Mouse (Mus musculus): ENCODE results near the gene Rpf1. TPM values are rescaled to one million over a fixed set of nuclear protein-coding genes. Genes with fewer than 3 reads are reported as not detected.

Rpf1 gene
- total and polyA plus RNA-seq, 2 experiments from 2014 or later: 22.0 to 26.2 TPM

- 78% methylated on average over 7 of the region's 7 CpGs for WGBS
- H3K4me3 ChIP-seq (ENCODE audit: low read depth, low read length): no peak overlapping the region
- H3K9ac ChIP-seq (replicated peaks; ENCODE audit: low read length, poor library complexity, severe bottlenecking): no peak overlapping the region
- no peaks in the 10 kb centered on the region for H3K27me3 ChIP-seq (ENCODE audit: insufficient read depth, low read length)
- DNase-seq (ENCODE audit: low spot score): no peak
- no peaks in the 10 kb centered on the region for H3K9me3 ChIP-seq (ENCODE audit: low read length)
- no peaks in the 10 kb centered on the region for H3K36me3 ChIP-seq (ENCODE audit: insufficient read depth, low read length)
- H3K27ac ChIP-seq (ENCODE audit: low read depth, low read length): no peak overlapping the region
- no peaks in the 10 kb centered on the region for H3K4me1 ChIP-seq (ENCODE audit: insufficient read depth, low read length)
- no peak overlapping the region for H3K4me2 ChIP-seq (ENCODE audit: low read depth, low read length, poor library complexity, severe bottlenecking)
- no peak for ATAC-seq (ENCODE audit: low FRiP score)
- no peak for TF ChIP-seq CTCF (IDR thresholded peaks at IDR 0.05)
Observed at GRCm38 (mm10) chr3:146554816-146555215, 33.6 kb upstream of the Rpf1 start.

DNA sequence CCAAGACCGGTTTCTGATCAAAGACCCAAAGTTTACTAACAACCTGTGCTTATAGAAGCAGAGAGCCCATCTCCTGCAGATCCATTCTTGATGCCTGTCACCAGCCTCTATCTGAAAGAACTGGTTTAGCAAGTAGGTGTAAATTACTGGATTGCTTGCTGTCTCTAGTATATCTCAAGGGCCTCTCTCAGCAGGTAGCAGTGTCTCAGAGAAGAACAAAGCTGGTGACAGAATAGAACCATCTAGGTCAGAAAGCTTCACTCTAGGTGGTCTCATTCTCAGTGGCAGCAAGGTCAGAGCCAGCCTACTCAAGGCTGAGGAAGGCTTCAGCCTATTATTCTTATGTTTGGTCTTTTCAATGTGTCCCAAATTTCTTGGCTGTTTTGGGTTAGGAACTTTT, 22.4 kb upstream of the Rpf1 start:
- DNase-seq (ENCODE audit: low spot score): no peak
- TF ChIP-seq CTCF (IDR thresholded peaks at IDR 0.05): no peak
- 48% methylated on average over 1 of the region's 1 CpGs for WGBS
- H3K9me3 ChIP-seq (ENCODE audit: low read length): no peaks in the 10 kb centered on the region
- H3K27ac ChIP-seq (ENCODE audit: low read depth, low read length): no peak overlapping the region
- no peaks in the 10 kb centered on the region for H3K4me1 ChIP-seq (ENCODE audit: insufficient read depth, low read length)
- H3K4me2 ChIP-seq (ENCODE audit: low read depth, low read length, poor library complexity, severe bottlenecking): no peak overlapping the region
- no peak overlapping the region for H3K9ac ChIP-seq (replicated peaks; ENCODE audit: low read length, poor library complexity, severe bottlenecking)
- H3K4me3 ChIP-seq (ENCODE audit: low read depth, low read length): no peak overlapping the region
- H3K27me3 ChIP-seq (ENCODE audit: insufficient read depth, low read length): no peaks in the 10 kb centered on the region
- H3K36me3 ChIP-seq (ENCODE audit: insufficient read depth, low read length): no peaks in the 10 kb centered on the region
- no peak for ATAC-seq (ENCODE audit: low FRiP score)

DNA sequence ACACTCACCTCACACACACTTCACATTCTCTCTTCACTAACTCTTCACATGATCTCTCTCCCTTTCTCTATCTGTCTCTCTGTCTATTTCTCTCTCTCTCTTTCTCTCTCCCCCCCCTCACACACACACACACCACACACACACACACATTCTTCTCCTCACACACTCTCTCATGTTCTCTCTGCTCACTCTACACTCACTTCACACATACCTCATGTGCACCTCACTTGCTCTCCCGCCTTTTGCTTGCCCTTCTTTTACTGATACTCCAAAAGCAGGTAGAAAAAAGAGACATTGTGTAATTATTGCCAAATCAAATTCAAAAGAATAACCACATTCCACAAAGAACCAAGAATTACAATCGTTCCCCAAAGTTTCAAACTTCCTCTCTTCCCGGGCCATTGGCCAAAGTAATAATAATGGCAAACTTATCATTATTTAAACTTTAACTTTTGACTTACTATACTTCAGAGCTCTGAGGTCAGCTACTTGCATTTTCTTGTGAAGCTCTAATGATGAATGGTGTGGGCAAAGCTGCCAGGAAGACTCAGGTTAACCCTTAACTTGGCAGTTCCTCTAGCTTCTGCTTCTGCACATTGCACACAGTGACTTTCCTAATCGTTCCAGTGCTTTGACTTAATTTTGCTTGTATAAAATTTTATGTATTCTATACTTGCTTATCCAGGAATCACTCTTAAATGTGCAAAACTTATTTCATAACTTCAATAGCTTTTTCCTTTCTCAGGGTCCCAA, 19.5 kb upstream of the Rpf1 start:
- Histone ChIP-seq H3K36me3 (ENCODE audit: insufficient read depth, low read length) (no peaks in the 10 kb centered on the region), H3K9me3 (ENCODE audit: low read length) (no peaks in the 10 kb centered on the region), H3K27ac (ENCODE audit: low read depth, low read length) (no peak overlapping the region), H3K4me3 (ENCODE audit: low read depth, low read length) (no peak overlapping the region), H3K9ac (replicated peaks; ENCODE audit: low read length, poor library complexity, severe bottlenecking) (no peak overlapping the region), H3K4me1 (ENCODE audit: insufficient read depth, low read length) (no peaks in the 10 kb centered on the region), H3K4me2 (ENCODE audit: low read depth, low read length, poor library complexity, severe bottlenecking) (no peak overlapping the region), H3K27me3 (ENCODE audit: insufficient read depth, low read length) (no peaks in the 10 kb centered on the region)
- ATAC-seq (ENCODE audit: low FRiP score) (no peak), DNase-seq (ENCODE audit: low spot score) (no peak)
- no peak for TF ChIP-seq CTCF (IDR thresholded peaks at IDR 0.05)
- 85% methylated on average over 4 of the region's 4 CpGs for WGBS

GRCm38 (mm10) chr3:146534986-146535385, 13.8 kb upstream of the Rpf1 start:
- Histone ChIP-seq H3K27me3 (ENCODE audit: insufficient read depth, low read length) (no peaks in the 10 kb centered on the region), H3K9ac (replicated peaks; ENCODE audit: low read length, poor library complexity, severe bottlenecking) (no peak overlapping the region), H3K36me3 (ENCODE audit: insufficient read depth, low read length) (no peaks in the 10 kb centered on the region), H3K9me3 (ENCODE audit: low read length) (no peaks in the 10 kb centered on the region), H3K4me2 (ENCODE audit: low read depth, low read length, poor library complexity, severe bottlenecking) (no peak overlapping the region), H3K4me3 (ENCODE audit: low read depth, low read length) (no peak overlapping the region), H3K27ac (ENCODE audit: low read depth, low read length) (no peak overlapping the region), H3K4me1 (ENCODE audit: insufficient read depth, low read length) (no peaks in the 10 kb centered on the region)
- no peak for TF ChIP-seq CTCF (IDR thresholded peaks at IDR 0.05)
- ATAC-seq (ENCODE audit: low FRiP score) (no peak), DNase-seq (ENCODE audit: low spot score) (no peak)
- 62% methylated on average over 6 of the region's 6 CpGs for WGBS

GRCm38 (mm10) chr3:146528335-146528734, 7.1 kb upstream of the Rpf1 start:
- H3K4me3 ChIP-seq (ENCODE audit: low read depth, low read length): no peak overlapping the region
- no peak for TF ChIP-seq CTCF (IDR thresholded peaks at IDR 0.05)
- no peak overlapping the region for H3K27ac ChIP-seq (ENCODE audit: low read depth, low read length)
- WGBS: 11% methylated on average over 2 of the region's 2 CpGs
- H3K9me3 ChIP-seq (ENCODE audit: low read length): no peaks in the 10 kb centered on the region
- H3K36me3 ChIP-seq (ENCODE audit: insufficient read depth, low read length): no peaks in the 10 kb centered on the region
- no peaks in the 10 kb centered on the region for H3K4me1 ChIP-seq (ENCODE audit: insufficient read depth, low read length)
- H3K9ac ChIP-seq (replicated peaks; ENCODE audit: low read length, poor library complexity, severe bottlenecking): no peak overlapping the region
- no peak for ATAC-seq (ENCODE audit: low FRiP score)
- DNase-seq (ENCODE audit: low spot score): no peak
- H3K27me3 ChIP-seq (ENCODE audit: insufficient read depth, low read length): no peaks in the 10 kb centered on the region
- no peak overlapping the region for H3K4me2 ChIP-seq (ENCODE audit: low read depth, low read length, poor library complexity, severe bottlenecking)

GRCm38 (mm10) chr3:146521652-146522020, 407 bp upstream of the Rpf1 start:
- ATAC-seq (ENCODE audit: low FRiP score) (peak; percentile 24; the same call in 1 of the 2 replicates), DNase-seq (ENCODE audit: low spot score) (no peak)
- no peak for TF ChIP-seq CTCF (IDR thresholded peaks at IDR 0.05)
- H3K36me3 ChIP-seq (ENCODE audit: insufficient read depth, low read length): peaks cover 11% of the 10 kb centered on the region; the same call in 1 of the 2 replicates
- H3K4me2 ChIP-seq (ENCODE audit: low read depth, low read length, poor library complexity, severe bottlenecking): peak overlapping the region; percentile 55
- no peaks in the 10 kb centered on the region for H3K27me3 ChIP-seq (ENCODE audit: insufficient read depth, low read length)
- peak overlapping the region; percentile 98 for H3K27ac ChIP-seq (ENCODE audit: low read depth, low read length)
- no peaks in the 10 kb centered on the region for H3K9me3 ChIP-seq (ENCODE audit: low read length)
- H3K4me1 ChIP-seq (ENCODE audit: insufficient read depth, low read length): no peaks in the 10 kb centered on the region
- no peak overlapping the region for H3K9ac ChIP-seq (replicated peaks; ENCODE audit: low read length, poor library complexity, severe bottlenecking)
- 13% methylated on average over 8 of the region's 8 CpGs for WGBS
- peak overlapping the region; percentile 83 for H3K4me3 ChIP-seq (ENCODE audit: low read depth, low read length)
